Mouse (Mus musculus) thymus, postnatal 14 days (tissue): ENCODE data around the gene Slc34a2.

Source experiments
- DNase-seq: peaks from one replicate; pipeline ENCODE4 v3.0.0; 2021

The Slc34a2 gene

DNA sequence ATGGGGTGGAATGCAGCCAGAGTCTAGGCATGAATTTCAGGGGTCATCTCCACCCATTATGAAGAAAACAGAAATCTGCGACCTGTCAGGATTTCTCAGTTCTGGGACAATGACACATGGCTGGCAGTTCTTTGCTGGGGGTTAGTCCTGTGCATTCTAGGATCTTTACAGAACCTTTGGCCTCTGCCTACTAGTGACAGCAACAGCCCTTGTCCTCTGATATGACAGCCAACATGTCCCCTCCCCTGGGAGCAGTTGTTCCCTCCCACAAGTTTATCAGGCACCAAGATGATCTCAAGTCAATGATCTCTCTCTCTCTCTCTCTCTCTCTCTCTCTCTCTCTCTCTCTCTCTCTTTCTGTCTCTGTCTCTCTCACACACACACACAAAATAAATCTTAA, 6.5 kb upstream of the Slc34a2 start:
- no peak for DNase-seq

DNA sequence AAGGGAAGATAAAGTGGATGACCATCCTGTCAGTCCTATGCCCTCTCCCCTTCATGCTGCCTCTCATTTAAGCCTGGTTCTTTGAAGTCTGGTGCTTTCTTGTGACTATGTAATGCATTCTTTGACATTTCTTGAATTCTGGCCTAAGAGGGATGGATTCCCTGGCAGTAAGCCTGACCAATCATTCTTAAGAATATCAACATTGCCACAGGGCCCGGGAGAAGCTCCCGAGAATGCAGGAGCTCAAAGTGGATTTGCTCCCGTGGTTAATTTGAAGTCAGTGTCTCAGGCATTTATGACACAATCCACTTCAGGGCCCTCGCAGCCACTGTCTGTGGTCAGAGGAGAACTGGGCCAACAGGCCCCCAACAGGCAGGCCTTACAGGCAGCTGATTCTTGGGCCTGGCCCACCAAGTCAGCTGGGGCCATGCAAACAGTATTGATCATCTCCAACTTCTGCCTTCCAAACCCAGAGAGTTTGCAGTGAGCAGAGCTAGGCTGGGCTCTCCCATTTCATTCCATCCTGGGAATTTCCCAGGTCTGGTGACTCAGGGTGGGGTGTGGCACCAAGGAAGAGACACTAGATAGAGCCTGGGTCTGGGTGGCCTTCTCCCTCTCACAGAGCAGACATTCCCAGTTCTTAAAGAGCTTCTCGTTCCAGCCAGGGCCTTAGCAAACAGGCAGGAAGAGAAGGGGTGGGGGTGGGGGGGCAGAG, 4.3 kb downstream of the Slc34a2 start:
- no peak for DNase-seq

DNA sequence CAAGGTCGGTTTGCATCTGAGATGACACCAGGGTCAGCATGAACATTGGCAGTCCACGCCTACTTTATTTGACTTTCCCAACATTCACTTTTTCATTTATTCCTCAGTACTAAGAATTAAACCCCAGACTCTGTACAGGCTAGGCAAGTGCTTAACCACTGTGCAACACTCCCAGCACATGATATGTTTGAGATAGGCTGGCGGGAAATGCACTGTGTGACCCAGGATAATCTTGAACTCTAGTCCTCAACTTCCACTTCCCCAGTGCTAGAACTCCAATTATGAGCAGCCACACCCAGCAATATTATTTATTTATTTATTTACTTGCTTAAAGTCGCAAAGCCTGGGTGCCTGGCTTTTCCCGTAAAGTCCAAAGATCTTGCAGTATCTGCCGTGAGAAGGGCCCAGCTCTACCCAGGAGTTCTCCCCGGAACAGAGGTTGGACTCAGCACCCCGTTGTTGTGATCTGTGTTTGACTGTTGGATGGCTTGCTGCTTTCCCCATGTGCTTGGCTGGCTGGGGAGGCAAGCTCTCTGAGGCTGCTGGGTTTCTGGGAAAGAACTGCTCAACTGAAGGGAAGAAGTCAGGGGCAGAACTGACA, 5.0 kb downstream of the Slc34a2 start:
- DNase-seq: no peak

DNA sequence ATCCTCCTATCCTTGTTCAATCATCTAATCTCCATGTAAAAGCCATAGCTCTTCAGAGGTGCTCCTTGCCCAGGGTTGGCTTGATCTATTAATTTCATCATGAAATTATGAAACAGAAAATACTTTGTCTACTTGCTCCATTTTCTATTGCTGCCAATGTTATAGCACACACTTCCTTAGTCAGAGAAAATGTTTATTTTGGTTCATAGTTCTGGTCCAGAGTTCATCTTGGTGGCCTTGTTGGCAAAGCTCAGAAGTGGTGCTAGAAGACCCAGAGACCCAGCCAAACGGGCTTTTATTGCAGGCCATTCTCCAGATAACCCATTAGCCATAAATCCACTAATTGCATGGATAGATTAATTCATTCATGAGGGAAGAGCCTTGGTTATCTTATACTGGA, 5.8 kb downstream of the Slc34a2 start:
- DNase-seq: no peak

DNA sequence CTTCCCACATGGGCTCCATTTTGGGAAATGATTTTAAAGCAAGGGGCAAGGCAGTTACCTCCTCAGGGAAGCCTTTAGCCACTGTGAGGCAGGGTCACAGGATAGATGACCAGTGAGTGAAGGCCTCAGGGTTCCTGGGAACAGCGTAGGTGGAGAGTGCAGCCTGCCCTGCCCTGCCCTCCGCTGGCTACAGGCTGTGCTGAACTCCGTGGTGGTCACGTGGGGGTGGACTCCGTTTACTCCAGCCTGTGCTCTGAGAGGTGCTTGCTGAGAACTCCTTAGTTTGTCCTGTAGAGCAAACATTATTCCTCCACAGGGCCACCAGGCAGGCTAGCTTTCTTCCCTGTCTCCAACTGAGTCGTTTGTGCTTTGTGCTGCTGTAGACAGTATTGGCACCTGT, 10.1 kb downstream of the Slc34a2 start:
- DNase-seq: no peak

DNA sequence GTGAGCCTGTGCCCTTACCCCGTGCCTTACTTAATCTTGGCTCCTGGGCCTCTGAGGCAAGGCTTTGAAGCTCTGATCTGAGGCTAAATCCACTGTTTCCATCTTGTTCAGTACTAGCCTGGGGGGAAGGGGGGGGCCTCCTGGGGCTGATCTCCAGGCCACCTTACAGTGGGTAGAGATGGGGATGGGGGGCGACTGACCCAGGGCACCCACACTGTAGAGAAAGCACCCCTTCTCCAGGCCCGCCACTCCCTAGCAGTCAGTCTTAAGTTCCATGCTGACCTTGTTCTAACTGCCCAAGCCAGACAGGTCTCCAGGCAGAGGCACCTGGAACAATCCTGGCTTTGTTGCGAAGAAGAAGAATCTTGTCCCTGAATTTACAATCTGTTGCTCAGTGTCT, 10.7 kb downstream of the Slc34a2 start:
- DNase-seq: no peak

DNA sequence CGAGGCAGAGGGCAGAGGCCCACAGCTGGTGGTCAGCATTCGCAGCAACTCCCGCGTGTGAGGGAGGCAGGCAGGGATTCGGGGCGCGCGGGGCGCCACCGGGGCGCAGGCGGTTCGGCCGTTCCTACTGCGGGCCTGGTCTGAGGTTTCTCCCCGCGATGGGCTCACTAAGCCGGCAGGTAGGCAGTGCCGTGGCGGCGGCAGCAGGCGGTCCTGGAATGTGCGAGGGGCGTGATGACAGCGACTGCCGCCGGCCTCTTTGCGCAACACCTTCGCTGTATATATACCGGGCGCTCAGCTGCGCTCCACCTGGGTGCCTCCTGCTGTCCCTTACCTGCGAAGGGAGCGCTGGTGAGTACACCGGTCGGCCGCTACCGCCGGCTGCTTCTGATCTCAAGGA, 11.2 kb downstream of the Slc34a2 start:
- no peak for DNase-seq

DNA sequence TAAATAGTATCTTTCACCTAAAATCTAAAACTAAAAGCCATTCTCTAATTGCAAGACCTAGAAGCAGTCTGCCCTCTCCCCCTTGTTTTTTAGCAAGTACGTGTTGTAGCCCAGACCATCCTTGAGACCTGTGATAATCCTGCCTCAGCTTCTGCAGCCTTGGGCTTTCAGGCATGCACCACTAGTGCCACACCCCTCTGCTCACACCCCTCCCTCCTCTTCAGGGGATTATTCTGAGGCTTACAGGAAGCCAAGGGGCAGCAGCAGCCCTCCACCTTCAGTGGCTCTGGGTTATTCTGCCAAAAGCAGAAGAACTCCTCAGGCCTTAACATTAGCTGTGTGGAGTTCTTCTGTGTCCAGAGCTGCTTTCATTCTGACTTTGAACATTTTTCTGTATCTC, 13.1 kb downstream of the Slc34a2 start:
- no peak for DNase-seq

DNA sequence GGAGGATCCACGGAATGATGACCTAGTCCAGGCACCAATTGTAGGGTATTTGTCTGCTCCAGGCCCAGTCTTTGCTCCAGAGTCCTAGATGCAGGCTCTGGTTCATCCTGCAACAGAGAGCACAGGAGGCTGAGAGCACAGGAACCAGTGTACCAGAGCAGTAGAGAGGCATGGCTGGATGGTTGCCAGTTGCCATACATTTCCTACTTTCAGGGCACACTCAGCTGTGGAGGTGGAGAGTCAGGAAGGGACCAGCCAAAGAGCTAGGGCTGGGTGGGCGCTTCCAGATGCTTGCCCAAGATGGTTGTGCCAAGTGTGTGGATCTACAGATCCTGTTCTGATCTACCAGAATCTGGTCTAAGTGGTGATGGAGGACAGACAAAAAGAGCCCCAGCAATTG, 15.4 kb downstream of the Slc34a2 start:
- no peak for DNase-seq

DNA sequence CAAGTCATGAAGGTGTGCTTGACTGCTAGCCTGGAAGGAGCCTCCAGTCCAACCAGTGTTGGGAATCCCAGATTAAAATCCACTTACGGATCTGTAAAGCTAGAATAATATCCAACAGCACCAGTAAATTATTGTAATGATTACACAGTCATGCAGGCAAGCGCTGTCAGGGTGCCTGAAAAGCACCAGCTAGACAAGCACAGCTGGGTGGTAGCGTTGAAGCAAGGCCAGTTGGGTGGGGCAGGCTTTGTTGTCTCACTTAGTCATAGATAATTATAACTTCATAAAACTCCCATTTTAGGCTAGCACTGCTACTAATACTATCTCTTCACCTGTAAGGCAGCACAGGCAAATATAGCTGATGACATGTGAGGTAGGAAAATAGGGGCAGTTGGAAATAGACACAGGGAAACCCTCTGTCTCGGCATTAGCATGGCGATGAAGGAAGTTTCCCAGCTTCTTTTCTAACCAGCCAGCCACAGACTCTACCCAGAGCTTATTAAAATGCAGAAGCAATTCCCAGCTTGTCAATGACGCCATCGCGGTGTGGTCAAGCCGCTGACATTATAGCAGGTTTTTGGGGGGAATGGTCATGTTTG, 23.8 kb downstream of the Slc34a2 start:
- DNase-seq: no peak

DNA sequence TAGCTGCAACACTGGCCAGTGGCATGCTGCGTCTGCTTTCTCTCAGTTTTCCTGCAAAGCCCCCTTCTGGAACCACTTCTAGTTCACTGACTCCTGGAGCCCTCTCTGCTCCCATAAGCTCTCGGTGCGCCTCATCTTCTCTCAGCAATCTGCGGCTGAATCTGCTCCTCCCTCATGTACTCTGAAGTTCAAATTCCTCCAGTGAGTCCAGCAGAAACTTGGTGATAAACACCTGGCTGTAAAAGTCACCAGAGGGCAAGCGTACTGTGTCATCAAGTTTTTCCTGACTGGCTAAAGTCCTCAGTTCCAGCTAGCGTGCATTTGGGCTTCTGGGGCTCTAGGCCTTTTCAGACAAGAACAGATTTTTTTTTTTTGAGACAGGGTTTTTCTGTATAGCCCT, 36.7 kb downstream of the Slc34a2 start:
- DNase-seq: no peak

DNA sequence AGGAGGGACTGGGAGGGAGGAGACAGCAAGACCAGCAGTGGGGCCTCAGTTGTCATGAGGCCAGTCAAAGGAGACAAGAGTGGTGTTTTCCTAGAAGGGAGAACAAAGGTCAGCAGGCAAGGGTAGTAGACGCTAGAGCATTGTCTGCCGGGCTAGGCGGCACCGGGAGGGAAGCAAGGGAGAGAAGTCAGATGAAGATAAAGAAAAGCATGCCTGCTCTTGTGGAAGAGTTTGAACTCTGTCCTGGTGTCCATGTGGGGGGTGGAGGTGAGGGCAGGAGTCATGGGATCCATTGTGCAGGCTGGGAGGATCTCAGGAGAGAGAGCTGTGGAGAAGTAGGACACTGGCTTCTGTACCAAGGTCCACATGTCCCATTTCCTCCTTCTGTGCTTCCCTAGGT, 40.6 kb downstream of the Slc34a2 start:
- no peak for DNase-seq

DNA sequence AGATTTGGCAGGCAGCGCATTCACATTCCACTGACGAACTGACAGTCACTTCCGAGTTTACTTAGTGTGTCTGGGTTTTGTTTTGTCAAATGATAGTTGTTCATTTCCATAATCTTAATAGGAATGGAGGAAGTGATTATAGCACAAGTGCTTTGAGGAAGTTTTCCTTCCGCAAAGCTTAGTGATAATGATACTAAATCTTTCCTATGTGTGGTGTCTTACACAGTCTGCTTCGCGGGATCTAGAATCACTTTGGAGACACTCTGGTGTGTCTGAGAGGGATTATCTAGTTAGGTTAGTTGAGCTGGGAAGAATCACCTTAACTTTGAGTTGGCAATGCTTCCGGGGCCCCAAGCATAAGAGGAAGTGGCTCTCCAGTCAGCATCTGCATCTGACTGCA, 49.6 kb downstream of the Slc34a2 start:
- DNase-seq: no peak

DNA sequence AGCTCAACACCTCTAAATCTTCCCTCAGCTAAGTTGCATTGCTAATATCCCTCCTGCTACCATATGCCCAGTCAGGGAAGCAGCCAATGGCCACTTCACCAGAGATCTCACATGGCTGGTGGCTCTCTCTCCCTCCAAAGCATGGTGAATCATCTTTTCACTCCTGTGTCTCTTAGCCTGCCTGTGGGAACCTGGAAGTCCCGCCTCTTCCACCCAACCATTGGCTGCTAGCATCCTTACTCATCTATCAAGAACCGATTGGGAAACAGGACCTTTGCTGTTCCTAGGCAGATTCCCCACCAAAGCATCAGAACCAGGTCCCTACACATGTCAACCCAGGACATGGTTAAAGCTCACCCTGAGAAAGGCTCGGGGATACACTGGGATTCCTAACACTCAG, 53.5 kb downstream of the Slc34a2 start:
- no peak for DNase-seq

DNA sequence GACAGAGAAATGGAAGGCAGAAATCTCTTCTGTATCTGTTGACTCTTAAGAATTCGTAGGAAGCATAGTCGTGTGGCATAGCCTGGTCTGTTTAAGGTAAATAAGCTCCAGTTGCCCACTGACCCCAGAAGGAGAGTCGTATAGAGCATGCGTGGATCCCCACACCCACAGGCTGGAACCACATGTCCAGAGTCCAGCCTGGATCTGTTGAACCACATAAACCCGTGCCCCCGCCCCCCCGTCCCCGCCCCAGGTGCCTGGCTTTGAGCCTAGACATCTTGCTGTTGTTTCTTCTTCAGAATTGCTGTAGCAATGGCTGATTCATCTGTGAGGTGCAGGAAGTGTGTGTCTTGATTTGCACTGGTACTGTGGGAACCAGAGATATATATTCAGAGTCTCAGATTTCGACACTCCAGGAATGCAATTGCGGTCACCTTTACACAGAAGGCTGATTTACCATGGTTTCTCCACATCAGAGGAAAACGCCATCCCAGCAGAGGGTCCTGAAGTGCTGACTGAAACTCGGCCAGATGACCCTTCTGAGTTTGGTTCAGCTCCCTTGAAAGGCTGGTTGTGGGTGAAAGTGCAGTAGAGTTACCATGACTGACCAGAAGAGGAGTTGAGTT, 64.1 kb downstream of the Slc34a2 start:
- DNase-seq: no peak

DNA sequence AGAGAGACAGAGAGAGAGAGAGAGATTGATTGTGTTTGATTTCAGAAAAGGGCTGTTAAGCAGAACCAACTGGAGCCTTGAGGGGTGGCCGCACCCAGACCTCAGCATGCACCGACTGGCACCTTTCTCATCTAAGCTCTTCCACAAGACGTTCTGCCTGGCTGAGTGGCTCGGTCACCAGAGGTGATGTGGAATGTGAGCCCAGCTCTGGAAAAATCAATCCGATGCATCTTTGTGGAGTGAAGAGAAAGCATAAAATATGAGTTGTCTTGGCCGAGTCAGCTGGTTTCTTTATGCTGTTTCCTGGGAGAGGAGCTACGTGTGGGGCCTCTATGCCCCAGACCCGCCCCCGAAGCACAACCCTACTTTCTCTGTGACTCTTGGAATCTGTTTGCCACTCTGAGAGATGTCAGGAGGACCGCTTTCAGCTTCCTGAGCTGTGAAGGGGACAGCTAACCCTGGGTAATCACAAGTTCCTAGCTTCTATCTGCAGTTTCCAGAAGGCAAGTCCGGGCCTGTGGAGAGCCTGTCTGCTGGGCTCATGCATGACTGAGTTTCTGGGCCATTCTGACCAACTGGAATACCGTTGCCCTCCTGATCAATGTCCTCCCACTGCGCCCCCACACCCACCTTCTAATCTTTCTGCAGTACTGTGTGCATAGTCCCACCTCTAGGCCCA, 66.4 kb downstream of the Slc34a2 start:
- DNase-seq: no peak

DNA sequence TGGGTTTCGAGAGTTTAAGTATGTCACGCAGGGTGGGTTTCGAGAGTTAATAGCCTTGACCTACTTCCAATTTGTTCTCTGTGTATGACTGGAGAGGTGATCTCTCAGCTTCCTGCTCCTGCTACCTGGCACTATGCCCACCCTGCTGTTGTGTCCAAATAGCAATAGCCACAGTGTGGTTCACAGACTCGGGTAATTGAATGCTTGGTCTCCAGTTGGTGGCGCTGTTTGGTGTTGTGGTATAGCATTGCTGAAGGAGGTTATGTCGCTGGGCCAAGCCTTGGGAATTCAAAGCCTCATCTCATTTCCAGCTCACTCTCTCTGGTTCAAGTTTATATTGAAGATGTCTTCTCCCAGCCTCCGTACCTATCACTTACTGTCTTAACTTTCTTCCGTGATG, 67.8 kb downstream of the Slc34a2 start:
- DNase-seq: no peak

DNA sequence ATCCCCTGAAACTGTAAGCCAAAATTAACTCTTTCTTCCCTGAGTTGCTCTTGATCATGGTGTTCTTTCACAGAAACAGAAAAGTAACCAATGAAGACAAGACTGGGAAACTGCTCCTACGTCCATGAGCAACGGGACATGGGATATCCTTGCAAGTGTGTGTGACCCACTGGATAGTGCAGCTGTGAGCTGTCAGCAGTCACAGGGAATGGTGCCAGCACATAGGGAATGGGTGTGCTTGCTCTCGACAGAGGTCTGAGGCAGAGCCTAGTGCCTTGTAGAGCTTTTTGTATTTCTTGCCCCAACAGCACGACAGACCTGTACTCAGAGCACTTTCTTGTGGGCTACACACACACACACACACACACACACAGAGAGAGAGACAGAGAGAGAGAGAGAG, 68.2 kb downstream of the Slc34a2 start:
- no peak for DNase-seq

DNA sequence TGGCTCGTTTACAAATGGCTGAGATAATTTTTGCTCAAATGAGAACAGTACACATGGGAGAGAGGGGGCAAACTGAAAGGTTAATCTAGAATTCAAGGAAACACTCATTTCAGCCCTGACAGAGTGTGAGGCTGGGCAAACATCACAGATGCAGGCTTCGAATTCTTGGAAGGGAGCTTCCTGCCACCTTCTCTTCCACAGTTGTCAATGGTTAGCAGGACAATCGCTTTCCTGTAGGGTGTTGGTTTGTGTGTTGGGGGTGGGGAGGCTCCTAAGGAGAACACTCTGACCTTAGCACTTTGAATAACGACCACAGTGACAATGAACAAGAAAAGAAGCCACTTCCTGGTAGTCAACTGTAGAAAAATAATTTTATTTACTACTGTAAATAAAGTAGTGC, 68.8 kb downstream of the Slc34a2 start:
- no peak for DNase-seq

DNA sequence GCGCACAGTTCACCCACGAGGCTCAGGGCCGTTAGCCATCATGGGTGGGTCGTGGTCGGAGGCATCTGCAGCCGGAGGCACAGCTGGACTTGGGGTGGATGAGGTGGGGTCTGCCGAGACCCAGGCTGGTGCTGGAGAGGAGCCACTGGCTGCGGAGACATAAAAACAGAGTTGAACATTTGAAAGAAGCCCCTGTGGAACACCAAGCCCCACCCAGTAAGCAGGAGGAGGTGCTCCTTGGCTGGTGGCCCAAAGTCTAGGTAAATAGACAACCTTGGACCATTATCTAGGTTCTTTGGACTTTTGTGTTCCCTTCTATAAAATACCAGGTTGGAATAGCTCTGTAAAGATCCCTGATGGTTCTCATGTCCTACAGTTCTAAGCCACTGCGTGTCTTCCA, 70.1 kb downstream of the Slc34a2 start:
- DNase-seq: no peak

DNA sequence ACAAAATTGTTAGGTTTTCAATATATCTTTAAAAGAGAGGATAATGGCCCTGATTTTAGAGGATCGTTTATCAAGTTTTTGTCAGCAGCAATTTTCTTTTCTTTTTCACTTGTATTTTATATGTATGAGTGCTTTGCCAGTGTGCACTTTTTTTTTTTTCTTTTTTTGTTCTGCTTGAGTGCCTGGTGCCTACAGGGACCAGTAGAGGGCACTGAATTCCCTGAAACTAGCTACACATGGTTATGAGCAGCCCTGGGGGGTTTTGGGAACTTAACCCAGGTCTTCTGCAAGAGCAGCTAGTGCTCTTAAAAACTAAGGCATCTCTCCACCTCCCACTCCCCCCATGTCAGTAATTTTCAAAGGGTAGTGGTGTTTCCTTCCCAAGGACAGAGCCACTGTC, 70.8 kb downstream of the Slc34a2 start:
- no peak for DNase-seq

DNA sequence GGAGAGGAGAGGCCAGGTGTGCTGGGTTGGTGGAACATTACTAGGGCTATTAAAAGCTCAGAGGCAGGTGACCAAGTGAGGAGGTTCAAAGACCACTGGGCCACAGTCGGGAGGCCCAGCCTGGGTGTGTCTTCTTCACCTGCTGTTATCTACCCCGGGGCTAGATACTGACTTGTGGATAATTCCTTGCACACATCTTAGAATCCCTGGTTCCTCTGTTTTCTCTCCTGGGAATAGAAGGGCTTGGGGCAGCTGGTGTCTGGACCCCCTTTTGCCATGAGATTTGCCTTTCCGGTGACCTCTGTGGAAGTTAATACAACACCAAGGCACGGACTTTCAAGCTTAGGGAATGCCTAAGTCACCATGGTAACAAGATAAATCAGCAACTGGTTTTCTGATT, 72.3 kb downstream of the Slc34a2 start:
- DNase-seq: no peak

DNA sequence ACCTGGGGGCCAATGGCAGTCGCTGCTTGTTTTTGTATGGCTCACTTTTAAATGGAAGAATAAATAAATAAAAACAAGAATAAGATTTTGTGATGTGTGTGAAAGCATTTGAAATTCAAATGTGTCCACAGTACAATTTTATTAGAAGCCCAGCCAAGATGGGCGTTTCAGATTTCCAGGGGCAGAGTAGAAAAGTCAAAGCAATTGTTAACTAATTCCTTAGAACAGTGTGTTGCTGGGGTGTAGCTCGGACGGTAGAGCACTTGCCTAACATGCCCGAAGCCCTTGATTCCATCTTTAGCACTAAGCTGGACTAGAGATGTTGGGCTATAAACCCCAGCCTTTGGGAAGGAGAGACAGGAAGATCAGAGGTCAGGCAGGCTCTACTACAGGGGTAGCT, 73.2 kb downstream of the Slc34a2 start:
- no peak for DNase-seq

DNA sequence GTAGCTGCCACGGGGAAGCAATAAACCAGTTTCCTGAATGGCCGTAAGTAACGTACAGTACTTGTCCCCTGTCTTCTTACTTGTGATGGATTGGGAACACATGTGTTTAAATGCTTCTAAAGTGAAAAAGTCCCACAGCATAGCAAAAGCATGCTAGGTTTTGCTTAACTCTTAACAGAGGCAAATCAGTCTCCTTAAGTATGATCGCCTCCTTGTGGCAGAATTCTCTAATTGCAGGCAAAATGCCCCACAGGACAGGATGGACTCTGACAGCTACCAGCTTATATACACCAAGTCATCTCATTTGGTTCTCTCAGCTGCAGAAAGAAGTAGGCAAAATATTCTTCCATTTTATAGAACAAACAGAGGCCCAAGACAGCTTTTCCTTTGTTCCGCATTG, 75.1 kb downstream of the Slc34a2 start:
- DNase-seq: no peak
